Mouse (Mus musculus) liver, adult 2 months (tissue): Measurements from ENCODE around the gene Svop. TPM values are rescaled to one million over a fixed set of nuclear protein-coding genes. Genes with fewer than 3 reads are reported as not detected.

Source experiments
- DNase-seq: peaks from one replicate; pipeline ENCODE4 v3.0.0-alpha.2; 2011; ENCODE audit warnings: low read depth, low spot score; ENCODE audit errors: extremely low read depth
- H3K27ac ChIP-seq: fragments of 200-500 bp; replicated peaks from 2 replicates; pipeline ENCODE4 v1.5.1; 2012; ENCODE audit warnings: low read depth, mild to moderate bottlenecking, control low read depth, inconsistent platforms, low read length; ENCODE audit not compliant: insufficient read depth
- H3K27me3 ChIP-seq: fragments of 200-500 bp; 2 replicates; pipeline ENCODE4 v1.6.1; 2012; ENCODE audit warnings: mild to moderate bottlenecking, moderate library complexity, low read length, inconsistent platforms; ENCODE audit not compliant: control insufficient read depth, insufficient read depth
- H3K36me3 ChIP-seq: fragments of 200-500 bp; 2 replicates; pipeline ENCODE4 v1.6.1; 2012; ENCODE audit warnings: low read length, inconsistent platforms; ENCODE audit not compliant: control insufficient read depth, insufficient read depth
- H3K4me1 ChIP-seq: fragments of 200-500 bp; 2 replicates; pipeline ENCODE4 v1.6.1; 2011; ENCODE audit warnings: low read length; ENCODE audit not compliant: control insufficient read depth, insufficient read depth
- H3K4me3 ChIP-seq: fragments of 200-500 bp; 2 replicates; pipeline ENCODE4 v1.5.1; 2011; ENCODE audit warnings: low read depth, mild to moderate bottlenecking, control low read depth, low read length, moderate library complexity; ENCODE audit not compliant: insufficient read depth
- H3K79me2 ChIP-seq: fragments of 200-500 bp; 2 replicates; pipeline ENCODE4 v1.6.1; 2012; ENCODE audit warnings: inconsistent platforms, mild to moderate bottlenecking, low read length, moderate library complexity; ENCODE audit not compliant: control insufficient read depth, insufficient read depth
- H3K9ac ChIP-seq: fragments of 200-500 bp; 2 replicates; pipeline ENCODE4 v1.6.1; 2012; ENCODE audit warnings: low read depth, mild to moderate bottlenecking, control low read depth, inconsistent platforms, low read length
- CTCF ChIP-seq: fragments of 200-500 bp; IDR thresholded peaks from 2 replicates; pipeline ENCODE4 v1.5.1; 2011; ENCODE audit warnings: low read depth, low read length, control low read depth
- POLR2A ChIP-seq: fragments of 200-500 bp; IDR thresholded peaks from 2 replicates; pipeline ENCODE4 v1.6.1; 2011; ENCODE audit warnings: low read length, control low read depth; ENCODE audit not compliant: insufficient read depth; ENCODE audit errors: extremely low read depth
- WGBS: fragments of 180-500 bp; shearing (Covaris S2); methylation state at CpG from one replicate; pipeline ENCODE4 v1.1.7; 2018; 5-methylcytosine and 5-hydroxymethylcytosine counted together
- polyA plus RNA-seq: library from polyadenylated mRNA; depleted of rRNA; stranded (reverse); fragments of >200 nt; gene quantifications from 2 replicates; pipeline ENCODE4 v1.2.3, GENCODE M21; 2012
- total RNA-seq: library from RNA; depleted of rRNA; stranded (reverse); fragments of >200 nt; gene quantifications from 2 replicates; pipeline ENCODE4 v1.2.3, GENCODE M21; 2014

The Svop gene
- total and polyA plus RNA-seq, 2 experiments: not detected

DNA sequence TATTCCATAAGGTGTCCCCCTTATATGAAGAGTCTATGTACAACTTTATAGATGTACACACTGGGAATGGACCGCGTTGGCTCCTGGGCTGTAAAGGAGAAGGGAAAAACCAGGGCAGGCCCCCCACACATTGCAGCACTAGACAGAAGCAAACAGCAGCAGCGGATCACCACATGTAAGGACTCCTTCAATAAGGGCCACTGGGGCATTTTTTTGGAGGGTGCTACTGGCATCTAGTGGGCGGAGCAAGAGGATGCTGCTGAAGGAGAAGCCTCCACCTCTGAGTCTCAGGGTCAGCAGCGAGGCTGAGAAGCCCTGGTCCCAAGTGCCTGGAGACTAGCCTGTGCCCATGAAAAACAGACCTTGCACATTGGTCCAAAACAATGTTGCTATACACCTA, 100.8 kb downstream of the Svop start:
- Histone ChIP-seq H3K27ac (no peak overlapping the region), H3K4me3 (no peak overlapping the region), H3K9ac (no peak overlapping the region)

GRCm38 (mm10) chr5:113989437-113990024, 101.8 kb downstream of the Svop start:
- H3K4me3 ChIP-seq: no peak overlapping the region
- H3K79me2 ChIP-seq: peaks cover 9% of the 10 kb centered on the region; the same call in 1 of the 2 replicates
- no peak overlapping the region for H3K9ac ChIP-seq
- 47% methylated on average over 20 of the region's 20 CpGs for WGBS
- no peaks in the 10 kb centered on the region for H3K27me3 ChIP-seq
- no peak overlapping the region for H3K27ac ChIP-seq
- no peaks in the 10 kb centered on the region for H3K36me3 ChIP-seq
- DNase-seq: peak; percentile 49
- H3K4me1 ChIP-seq: peaks cover 24% of the 10 kb centered on the region
- TF ChIP-seq POLR2A: no peak
- no peak for TF ChIP-seq CTCF

More for the DNA sequence above, 100.8 kb downstream of the Svop start:
- Histone ChIP-seq H3K27me3 (no peaks in the 10 kb centered on the region), H3K36me3 (no peaks in the 10 kb centered on the region), H3K4me1 (peaks cover 24% of the 10 kb centered on the region), H3K79me2 (peaks cover 3% of the 10 kb centered on the region; the same call in 1 of the 2 replicates)
- no peak for DNase-seq
- TF ChIP-seq POLR2A: no peak
- TF ChIP-seq CTCF: 0 out of 2 replicates have a peak, but pooled peaks have one; percentile 3
- WGBS: 91% methylated on average over 5 of the region's 5 CpGs

GRCm38 (mm10) chr5:113986182-113986961, 105.0 kb downstream of the Svop start:
- peak; percentile 52; the same call in 1 of the 2 replicates for TF ChIP-seq CTCF
- TF ChIP-seq POLR2A: no peak
- peak; percentile 82 for DNase-seq
- Histone ChIP-seq H3K4me3 (no peak overlapping the region), H3K9ac (0 out of 2 replicates have a peak overlapping the region, but pooled peaks have one; percentile 24), H3K4me1 (peaks cover 23% of the 10 kb centered on the region), H3K27me3 (no peaks in the 10 kb centered on the region), H3K36me3 (no peaks in the 10 kb centered on the region), H3K79me2 (peaks cover 21% of the 10 kb centered on the region; the same call in 1 of the 2 replicates), H3K27ac (peak overlapping the region; percentile 88)
- 6% methylated on average over 9 of the region's 9 CpGs for WGBS

GRCm38 (mm10) chr5:113985737-113986136, 105.6 kb downstream of the Svop start:
- Histone ChIP-seq H3K79me2 (peaks cover 24% of the 10 kb centered on the region; the same call in 1 of the 2 replicates), H3K27me3 (no peaks in the 10 kb centered on the region), H3K36me3 (no peaks in the 10 kb centered on the region), H3K27ac (peak overlapping the region; percentile 88), H3K9ac (0 out of 2 replicates have a peak overlapping the region, but pooled peaks have one; percentile 24), H3K4me3 (no peak overlapping the region), H3K4me1 (peaks cover 21% of the 10 kb centered on the region)
- WGBS: 68% methylated on average over 2 of the region's 2 CpGs
- TF ChIP-seq POLR2A (no peak), CTCF (no peak)
- DNase-seq: no peak

- Histone ChIP-seq H3K4me3 (no peak overlapping the region), H3K79me2 (peaks cover 20% of the 10 kb centered on the region; the same call in 1 of the 2 replicates), H3K9ac (no peak overlapping the region), H3K36me3 (no peaks in the 10 kb centered on the region), H3K4me1 (peaks cover 21% of the 10 kb centered on the region), H3K27me3 (no peaks in the 10 kb centered on the region), H3K27ac (no peak overlapping the region)
- DNase-seq: peak; percentile 19
- no peak for TF ChIP-seq POLR2A
- TF ChIP-seq CTCF: no peak
- 59% methylated on average over 13 of the region's 13 CpGs for WGBS
Measured at GRCm38 (mm10) chr5:113984025-113984740, 107.2 kb downstream of the Svop start.
